In the genomic region with DNA sequence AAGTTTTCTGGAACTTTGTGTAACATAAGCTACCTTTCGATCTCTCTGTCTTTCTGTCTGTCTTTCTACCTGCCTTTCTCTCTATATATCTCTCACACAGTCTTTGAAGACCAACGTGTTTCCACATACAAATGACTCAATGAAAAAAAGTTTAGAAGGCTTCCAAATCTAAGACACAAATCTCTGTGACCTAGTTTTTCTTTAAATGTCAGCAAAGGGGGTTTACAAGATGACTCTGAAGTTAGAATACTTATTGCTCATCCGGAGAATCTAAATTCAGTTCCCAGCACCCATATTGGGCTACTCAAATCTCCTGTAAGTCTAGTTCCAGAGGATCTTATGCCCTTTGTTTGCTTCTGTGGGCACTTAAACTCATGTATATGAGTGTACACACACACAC, we compare ENCODE assay signal across 18 mouse cellular contexts.
"Had no signal": no experiment of that assay in that cellular context is flagged by ENCODE, and none has a peak within 500 bp of the region (broad histone marks: within the 10 kb centered on the region; RNA-seq: fewer than 3 reads in every experiment).

No protein-coding gene starts in this region.

- ATAC-seq: hindbrain, postnatal 0 days; intestine, embryonic 16.5 days had no signal

- DNase-seq: gastrocnemius, postnatal 14 days; gastrocnemius, postnatal 36 days; heart, adult 11 months; heart, adult 2 months; heart, postnatal 14 days; heart, postnatal 36 days; kidney, adult 11 months; kidney, adult 2 months; kidney, adult 9 months; kidney, postnatal 14 days; kidney, postnatal 36 days; layer of hippocampus, adult 9-11 months; layer of hippocampus, postnatal 36 days; left cerebral cortex, postnatal 4 days; liver; liver, embryonic 13.5 days had no signal
